Mouse (Mus musculus): Measurements from ENCODE around the gene Icosl. TPM values are rescaled to one million over a fixed set of nuclear protein-coding genes. Genes with fewer than 3 reads are reported as not detected.
"Not testable (repeated sequence)": the region's sequence is repeated elsewhere in the genome, so short reads cannot be mapped to it uniquely, and the experiment has no call there.

The Icosl gene
- polyA plus RNA-seq, 1 experiment from 2014 or later: 7.1 TPM

DNA sequence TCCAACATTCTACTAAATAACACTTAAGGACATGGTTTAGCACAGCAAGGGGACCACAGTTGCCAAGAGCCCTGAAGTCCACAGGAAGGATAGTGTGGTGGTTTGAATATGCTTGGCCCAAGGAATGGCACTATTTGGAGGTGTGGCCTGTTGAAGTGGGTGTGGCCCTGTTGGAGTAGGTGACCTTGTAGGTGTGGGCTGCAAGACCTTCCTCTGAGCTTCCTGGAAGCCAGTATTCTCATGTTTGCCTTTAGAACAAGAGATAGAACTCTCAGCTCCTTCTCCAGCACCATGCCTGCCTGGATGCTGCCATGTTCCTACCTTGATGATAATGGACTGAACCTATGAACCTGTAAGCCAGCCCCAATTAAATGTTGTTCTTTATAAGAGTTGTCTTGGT lies 30.8 kb downstream of the Icosl start:
- not testable (repeated sequence) for ATAC-seq (replicated peaks; ENCODE audit: low FRiP score)

DNA sequence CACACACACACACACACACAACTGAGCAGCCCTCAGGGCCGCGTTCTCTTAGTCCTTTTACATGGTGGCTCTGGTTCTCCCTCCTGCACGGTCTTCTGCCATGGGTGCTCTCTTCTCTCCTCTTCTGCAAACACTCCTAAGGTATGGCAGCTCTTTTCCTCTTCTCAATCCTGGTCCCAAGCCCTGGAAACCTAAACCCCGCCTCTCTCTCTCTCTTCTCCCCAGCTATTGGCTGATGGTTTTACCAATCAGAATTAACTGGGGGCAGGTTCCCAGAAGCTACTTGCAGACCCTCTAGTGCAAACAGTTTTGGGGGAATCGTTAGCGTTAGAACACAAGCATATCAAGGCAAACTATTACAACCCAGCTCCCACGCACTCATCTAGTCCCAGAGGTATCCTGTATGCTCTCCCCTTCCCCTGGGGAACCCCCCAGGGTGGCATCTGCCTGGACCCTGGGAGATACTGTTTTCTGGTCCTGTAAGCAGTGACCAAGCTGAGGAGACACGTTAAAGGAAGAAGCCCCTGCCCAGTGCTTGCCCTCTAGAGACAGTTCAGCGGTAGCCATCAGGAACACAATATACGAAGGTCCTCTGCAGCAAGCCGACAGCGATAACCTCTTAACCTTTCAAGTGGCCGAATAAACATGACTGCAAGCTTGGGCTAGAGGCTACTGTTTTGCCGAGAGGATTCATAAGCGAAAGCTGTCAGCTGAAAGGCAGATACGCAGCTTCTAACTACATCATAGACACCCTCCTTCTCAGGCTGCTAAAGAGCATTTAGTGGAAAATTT lies 32.1 kb downstream of the Icosl start:
- H3K9ac ChIP-seq: no peak overlapping the region
- ATAC-seq (replicated peaks; ENCODE audit: low FRiP score): peak; percentile 77

More for the DNA sequence above, 30.8 kb downstream of the Icosl start:
- H3K9me3 ChIP-seq (replicated peaks); H3K27me3 ChIP-seq; H3K4me2 ChIP-seq; H3K4me3 ChIP-seq (replicated peaks); H3K9ac ChIP-seq; H3K27ac ChIP-seq; H3K36me3 ChIP-seq: not testable (repeated sequence)
- peaks cover 28% of the 10 kb centered on the region for H3K4me1 ChIP-seq

DNA sequence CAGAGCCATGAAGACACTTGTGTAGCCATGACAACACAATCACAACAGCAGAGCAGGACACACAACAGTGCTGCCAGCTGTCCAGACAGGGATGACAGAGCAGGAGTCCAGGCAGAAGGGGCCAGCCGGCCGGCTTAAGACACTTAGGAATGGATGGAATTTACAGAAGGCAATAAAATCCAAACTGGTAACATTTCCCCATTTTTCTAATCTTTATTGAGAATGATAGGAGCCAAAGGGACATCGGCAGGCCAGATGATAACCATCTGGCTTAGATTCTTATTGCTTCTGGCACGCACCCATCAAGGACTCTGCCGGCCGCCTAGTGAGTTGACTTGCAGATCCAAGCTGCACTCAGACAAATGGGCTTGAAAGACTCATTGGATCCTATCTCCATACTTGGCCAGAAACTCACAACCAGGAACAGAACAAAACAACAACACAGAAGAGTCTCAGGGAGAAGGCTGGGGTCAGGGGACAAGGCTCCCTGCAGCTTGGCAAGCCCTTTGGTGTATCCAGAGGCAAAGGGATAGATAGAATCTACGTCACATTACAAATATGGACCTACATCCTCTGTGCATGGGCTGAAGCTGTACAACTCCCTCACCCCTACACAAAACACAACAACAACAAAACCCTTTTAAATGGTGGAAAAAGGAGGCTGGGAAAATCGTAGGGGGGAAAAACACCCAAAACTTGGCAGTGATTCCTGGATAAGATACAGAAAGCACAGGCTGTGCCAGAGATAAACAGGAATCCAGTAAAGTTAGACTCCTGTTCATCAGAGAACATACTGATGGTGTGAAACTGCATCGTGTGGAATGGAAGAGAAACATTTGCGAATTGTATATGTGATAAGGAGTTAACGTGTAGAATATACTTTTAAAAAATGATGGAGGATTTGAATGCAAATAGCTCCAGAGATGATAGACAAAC lies 35.7 kb downstream of the Icosl start:
- Histone ChIP-seq H3K4me2 (0 out of 2 replicates have a peak overlapping the region, but pooled peaks have one; percentile 15), H3K27me3 (no peaks in the 10 kb centered on the region), H3K9ac (no peak overlapping the region), H3K9me3 (replicated peaks) (no peaks in the 10 kb centered on the region), H3K36me3 (no peaks in the 10 kb centered on the region), H3K27ac (peak overlapping the region; percentile 80), H3K4me1 (peaks cover 41% of the 10 kb centered on the region), H3K4me3 (replicated peaks) (no peak overlapping the region)
- no peak for ATAC-seq (replicated peaks; ENCODE audit: low FRiP score)
- WGBS: 55% methylated on average over 11 of the region's 11 CpGs

More for the DNA sequence above, 32.1 kb downstream of the Icosl start:
- no peaks in the 10 kb centered on the region for H3K27me3 ChIP-seq
- WGBS: 26% methylated on average over 16 of the region's 16 CpGs
- no peaks in the 10 kb centered on the region for H3K36me3 ChIP-seq
- peak overlapping the region; percentile 61 for H3K4me2 ChIP-seq
- peak overlapping the region; percentile 30 for H3K4me3 ChIP-seq (replicated peaks)
- peak overlapping the region; percentile 51 for H3K27ac ChIP-seq
- H3K4me1 ChIP-seq: peaks cover 41% of the 10 kb centered on the region
- no peaks in the 10 kb centered on the region; the same call in 1 of the 2 replicates for H3K9me3 ChIP-seq (replicated peaks)

DNA sequence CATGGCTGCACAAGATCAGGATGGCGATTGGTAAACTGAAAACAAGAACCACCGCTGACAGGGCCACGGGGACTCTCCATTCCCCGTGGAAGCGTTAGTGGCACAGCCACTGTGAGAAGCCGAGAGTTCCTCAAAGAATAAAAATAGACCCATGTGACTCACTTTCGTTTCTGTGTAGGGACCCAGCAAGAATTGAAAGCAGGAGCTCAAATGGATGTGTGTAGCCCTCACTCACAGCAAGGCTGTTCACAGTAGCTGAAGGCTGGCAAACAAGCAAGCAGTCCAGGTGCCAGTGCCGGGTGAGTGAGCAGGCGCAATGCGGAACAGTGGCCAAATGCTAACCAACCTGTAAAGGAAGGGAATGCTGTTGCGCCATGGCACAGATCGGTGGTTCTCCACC lies 36.4 kb downstream of the Icosl start:
- peaks cover 38% of the 10 kb centered on the region for H3K4me1 ChIP-seq
- H3K9ac ChIP-seq: no peak overlapping the region
- H3K36me3 ChIP-seq: no peaks in the 10 kb centered on the region
- peak; percentile 55 for ATAC-seq (replicated peaks; ENCODE audit: low FRiP score)
- H3K4me2 ChIP-seq: peak overlapping the region; percentile 15; the same call in 1 of the 2 replicates
- no peak overlapping the region for H3K4me3 ChIP-seq (replicated peaks)
- no peaks in the 10 kb centered on the region for H3K27me3 ChIP-seq
- H3K9me3 ChIP-seq (replicated peaks): no peaks in the 10 kb centered on the region
- peak overlapping the region; percentile 80 for H3K27ac ChIP-seq
- 66% methylated on average over 12 of the region's 12 CpGs for WGBS

DNA sequence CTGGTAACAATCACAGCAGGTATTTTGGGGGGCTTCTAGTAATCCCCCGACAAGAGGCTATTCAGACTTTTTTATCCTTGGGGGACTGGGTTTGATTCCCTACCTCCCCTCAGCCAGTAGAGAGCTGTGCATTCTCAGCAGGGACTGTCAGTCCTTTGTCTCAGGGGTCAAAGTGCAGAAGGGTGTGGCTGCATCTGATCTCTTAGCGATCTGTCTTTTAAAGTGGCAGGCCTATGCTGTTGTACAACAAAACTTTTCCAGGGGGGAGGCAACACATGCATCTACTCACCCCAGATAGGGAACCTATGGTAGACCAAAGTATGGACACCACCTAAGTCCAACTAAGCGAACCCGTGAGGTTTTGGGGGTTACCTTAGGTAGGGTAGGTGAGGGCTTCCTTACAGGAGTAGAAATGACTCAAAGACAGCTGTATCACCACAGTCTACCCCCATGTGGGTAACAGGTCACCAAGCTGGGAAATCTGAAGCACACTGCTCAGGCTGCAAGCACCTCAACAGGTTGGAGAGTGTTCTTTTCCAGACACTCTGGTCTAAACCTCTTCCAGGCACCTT lies 45.5 kb downstream of the Icosl start:
- 82% methylated on average over 4 of the region's 4 CpGs for whole genome bisulfite sequencing
- no peak for ATAC-seq (replicated peaks; ENCODE audit: low FRiP score)

DNA sequence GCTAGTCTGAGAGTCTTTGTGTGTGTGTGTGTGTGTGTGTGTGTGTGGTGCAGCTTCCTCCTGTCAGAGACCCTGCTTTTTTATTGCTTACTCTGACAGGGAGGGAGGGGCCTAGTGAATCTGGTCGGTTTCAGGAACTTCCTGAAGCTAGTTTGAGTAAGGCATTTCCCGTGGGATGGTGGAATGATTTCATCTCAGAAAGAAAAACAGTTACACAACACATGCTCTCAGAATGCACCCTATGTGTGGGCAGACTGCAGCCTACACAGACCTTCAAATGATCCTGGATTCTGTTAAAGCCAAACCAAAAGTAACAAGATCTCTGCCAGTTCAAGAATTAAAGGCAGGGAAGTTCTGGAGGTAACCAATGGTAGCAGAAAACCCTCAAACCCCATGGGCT lies 46.1 kb downstream of the Icosl start:
- no peaks in the 10 kb centered on the region for H3K27me3 ChIP-seq
- no peaks in the 10 kb centered on the region for H3K9me3 ChIP-seq (replicated peaks)
- no peaks in the 10 kb centered on the region for H3K36me3 ChIP-seq
- no peak overlapping the region for H3K9ac ChIP-seq
- H3K4me1 ChIP-seq: no peaks in the 10 kb centered on the region
- no peak overlapping the region for H3K4me3 ChIP-seq (replicated peaks)
- H3K4me2 ChIP-seq: no peak overlapping the region
- no peak overlapping the region for H3K27ac ChIP-seq
- WGBS: 79% methylated on average over 2 of the region's 2 CpGs
- no peak for ATAC-seq (replicated peaks; ENCODE audit: low FRiP score)

More for the DNA sequence above, 45.5 kb downstream of the Icosl start:
- H3K4me3 ChIP-seq (replicated peaks): no peak overlapping the region
- H3K27me3 ChIP-seq: no peaks in the 10 kb centered on the region
- no peaks in the 10 kb centered on the region for H3K36me3 ChIP-seq
- H3K9ac ChIP-seq: no peak overlapping the region
- no peaks in the 10 kb centered on the region for H3K9me3 ChIP-seq (replicated peaks)
- no peaks in the 10 kb centered on the region for H3K4me1 ChIP-seq
- no peak overlapping the region for H3K4me2 ChIP-seq
- no peak overlapping the region for H3K27ac ChIP-seq

DNA sequence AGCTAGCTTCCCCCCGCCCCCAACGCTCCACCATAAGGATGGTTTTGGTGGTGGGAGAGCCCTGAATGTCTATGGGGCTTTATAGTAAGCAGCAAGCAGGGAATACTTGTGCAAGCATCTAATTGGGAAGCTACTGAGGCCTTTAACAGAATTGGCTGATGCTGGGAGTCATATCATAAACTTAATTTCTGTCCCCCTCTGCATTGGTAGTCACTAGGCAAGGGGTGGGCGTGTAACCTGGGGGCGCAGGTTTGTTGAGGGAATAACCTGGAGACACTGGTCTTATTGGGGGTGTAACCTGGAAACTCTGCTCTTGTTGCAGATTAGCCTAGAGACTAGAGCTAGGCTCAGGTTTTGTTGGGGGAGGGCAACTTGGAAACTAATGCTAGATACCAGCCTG lies 50.3 kb downstream of the Icosl start:
- Histone ChIP-seq H3K36me3 (no peaks in the 10 kb centered on the region), H3K4me2 (no peak overlapping the region), H3K4me3 (replicated peaks) (no peak overlapping the region), H3K27me3 (no peaks in the 10 kb centered on the region), H3K27ac (no peak overlapping the region), H3K9ac (no peak overlapping the region), H3K9me3 (replicated peaks) (no peaks in the 10 kb centered on the region), H3K4me1 (peaks cover 6% of the 10 kb centered on the region)
- 89% methylated on average over 4 of the region's 4 CpGs for WGBS
- no peak for ATAC-seq (replicated peaks; ENCODE audit: low FRiP score)

DNA sequence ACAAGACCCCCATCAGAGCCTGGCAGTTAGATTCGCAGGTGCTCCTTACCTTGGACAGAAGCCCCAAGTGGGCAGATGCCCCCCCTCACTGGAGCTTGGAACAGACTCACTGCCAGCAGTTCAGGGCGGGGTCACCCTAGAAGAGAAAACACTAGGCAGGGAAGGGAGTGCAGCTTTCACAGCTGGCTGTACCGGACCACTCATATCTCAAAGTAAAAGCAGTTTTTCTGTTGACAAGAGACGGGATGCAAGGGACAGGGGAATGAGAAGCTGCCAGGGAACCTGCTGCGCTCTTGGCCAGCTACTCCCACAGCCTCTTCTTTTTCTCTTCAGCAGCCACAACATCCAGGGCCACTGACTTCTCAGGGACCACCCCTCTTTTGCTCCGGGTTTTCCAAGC lies 55.0 kb downstream of the Icosl start:
- not testable (repeated sequence) for H3K9me3 ChIP-seq (replicated peaks); H3K9ac ChIP-seq; ATAC-seq (replicated peaks; ENCODE audit: low FRiP score); H3K27me3 ChIP-seq; H3K4me3 ChIP-seq (replicated peaks); H3K27ac ChIP-seq; H3K36me3 ChIP-seq
- Histone ChIP-seq H3K4me1 (peaks cover 12% of the 10 kb centered on the region), H3K4me2 (0 out of 2 replicates have a peak overlapping the region, but pooled peaks have one; percentile 16)
- 22% methylated on average over 6 of the region's 6 CpGs for WGBS

DNA sequence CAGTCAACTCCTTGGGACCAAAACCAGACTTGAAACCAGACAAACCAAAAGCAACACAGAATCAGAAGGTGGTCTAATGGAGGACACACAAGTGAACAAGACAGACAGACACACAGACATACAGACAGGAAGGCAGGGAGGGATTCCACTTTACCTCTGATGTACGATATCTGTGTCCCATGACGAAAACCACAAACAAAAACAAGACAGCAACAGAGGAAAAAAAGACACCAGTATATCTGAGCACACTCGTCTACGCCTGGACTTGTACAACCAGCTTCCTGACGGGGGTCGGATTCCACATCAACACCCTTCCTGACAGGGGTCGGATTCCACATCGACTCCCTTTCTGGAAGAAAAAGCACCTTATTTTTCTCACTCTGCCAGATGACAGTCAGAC lies 56.0 kb downstream of the Icosl start:
- not testable (repeated sequence) for H3K4me3 ChIP-seq (replicated peaks); H3K36me3 ChIP-seq; H3K9ac ChIP-seq; H3K27me3 ChIP-seq; H3K9me3 ChIP-seq (replicated peaks); H3K27ac ChIP-seq; H3K4me2 ChIP-seq; ATAC-seq (replicated peaks; ENCODE audit: low FRiP score)
- H3K4me1 ChIP-seq: peaks cover 12% of the 10 kb centered on the region
- 39% methylated on average over 8 of the region's 8 CpGs for WGBS

DNA sequence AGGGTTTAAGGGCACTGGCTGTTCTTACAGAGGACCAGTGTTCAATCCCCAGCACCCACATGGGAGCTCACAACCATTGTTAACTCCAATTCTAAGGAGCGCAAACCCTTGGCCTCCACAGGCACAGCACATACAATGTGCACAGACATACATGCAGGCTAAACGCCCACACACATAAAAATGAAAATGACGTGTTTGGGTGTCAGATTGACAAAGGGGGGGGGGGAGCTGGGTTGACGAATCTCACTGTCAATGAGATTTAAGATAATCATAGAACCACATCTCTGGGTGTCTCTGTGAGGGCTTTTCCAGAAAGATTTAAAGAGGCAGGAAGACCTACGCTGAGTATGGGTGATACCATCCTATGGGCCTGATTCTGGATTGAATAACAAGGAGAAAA lies 57.2 kb downstream of the Icosl start:
- Histone ChIP-seq H3K27me3 (peaks cover 3% of the 10 kb centered on the region; the same call in 1 of the 2 replicates), H3K4me2 (no peak overlapping the region), H3K9me3 (replicated peaks) (no peaks in the 10 kb centered on the region), H3K4me1 (peaks cover 12% of the 10 kb centered on the region), H3K9ac (no peak overlapping the region), H3K27ac (no peak overlapping the region), H3K4me3 (replicated peaks) (no peak overlapping the region), H3K36me3 (no peaks in the 10 kb centered on the region)
- ATAC-seq (replicated peaks; ENCODE audit: low FRiP score): no peak
- WGBS: 93% methylated on average over 5 of the region's 5 CpGs

DNA sequence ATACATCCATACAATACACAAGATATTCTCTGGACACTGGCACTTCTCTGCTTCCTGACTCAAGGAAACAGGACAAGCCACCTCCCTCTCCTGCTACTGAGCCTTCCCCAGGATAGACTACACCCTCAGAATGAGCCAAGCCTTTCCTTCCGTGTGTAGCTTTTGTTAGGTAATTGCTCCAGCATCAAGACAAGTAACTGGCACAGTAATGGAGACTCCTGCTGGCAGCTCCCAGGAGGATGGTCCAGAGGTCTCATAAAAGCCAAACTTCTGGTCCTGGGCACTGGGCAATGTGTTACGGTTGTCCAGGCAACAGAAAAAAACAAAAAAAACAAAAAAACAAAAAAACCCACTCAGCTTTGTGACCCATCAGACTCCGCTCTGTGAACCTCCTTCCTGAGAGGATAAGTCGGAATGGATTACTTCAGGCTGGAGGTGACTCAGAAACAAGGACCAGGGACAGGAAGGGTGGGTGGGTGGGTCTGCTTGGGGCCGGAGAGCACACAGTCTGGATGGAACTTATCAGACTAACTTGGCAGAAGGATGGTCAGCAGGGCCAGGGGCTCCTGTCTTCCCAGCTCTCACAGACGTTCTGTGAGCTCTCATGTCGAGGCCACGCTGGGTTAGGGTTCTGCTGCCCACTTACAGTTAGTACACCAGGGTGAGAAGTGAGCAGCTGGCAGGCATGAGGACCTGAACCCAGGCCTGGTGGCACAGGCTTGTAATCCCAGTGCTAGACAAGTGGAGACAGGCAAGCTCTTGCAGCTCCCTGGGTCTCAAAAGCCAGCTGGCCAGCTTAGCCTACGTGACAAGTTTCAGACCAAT lies 58.2 kb downstream of the Icosl start:
- 76% methylated on average over 9 of the region's 9 CpGs for WGBS

More for the DNA sequence above, 58.2 kb downstream of the Icosl start:
- Histone ChIP-seq H3K9me3 (replicated peaks) (no peaks in the 10 kb centered on the region), H3K27ac (no peak overlapping the region), H3K4me1 (peaks cover 12% of the 10 kb centered on the region), H3K4me3 (replicated peaks) (no peak overlapping the region), H3K9ac (no peak overlapping the region), H3K27me3 (peaks cover 3% of the 10 kb centered on the region; the same call in 1 of the 2 replicates), H3K4me2 (no peak overlapping the region), H3K36me3 (no peaks in the 10 kb centered on the region)
- no peak for ATAC-seq (replicated peaks; ENCODE audit: low FRiP score)
